Mouse (Mus musculus): ENCODE results near the gene Naxe.

DNA sequence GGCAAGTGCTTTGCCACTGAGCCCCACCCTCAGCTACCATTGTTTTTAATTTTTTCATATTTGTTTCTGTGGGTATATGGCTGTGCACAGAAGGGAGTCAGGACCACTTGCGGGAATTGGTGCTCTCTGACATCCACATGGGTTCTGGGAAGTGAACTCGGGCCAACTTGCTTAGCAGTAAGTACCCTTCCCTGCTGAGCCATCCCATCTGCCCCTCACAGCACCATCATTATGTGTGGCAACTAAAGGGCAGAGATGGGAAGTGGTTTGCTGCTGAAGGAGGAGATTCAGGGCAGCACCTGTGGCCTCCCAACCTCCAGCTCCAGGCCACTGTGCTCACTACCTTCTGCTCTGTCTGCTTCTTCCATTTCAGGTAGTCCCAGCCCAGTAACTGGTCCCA lies 15.3 kb upstream of the Naxe start:
- TF ChIP-seq CTCF (IDR thresholded peaks at IDR 0.05; ENCODE audit: control insufficient read depth, insufficient read depth, insufficient replicate concordance, low read depth, low read length) (no peak), POLR2A (IDR thresholded peaks at IDR 0.05; ENCODE audit: control insufficient read depth, low read depth, low read length) (no peak)
